Mouse (Mus musculus): ENCODE data around the gene Dgki. TPM values are rescaled to one million over a fixed set of nuclear protein-coding genes. Genes with fewer than 3 reads are reported as not detected.

The Dgki gene
- total RNA-seq, 2 experiments from 2014 or later, result 0.20 to 0.21 TPM

- no peak for ATAC-seq (replicated peaks; ENCODE audit: poor library complexity)
These were observed 423.6 kb downstream of the Dgki start for GRCm38 (mm10) chr6:36876426-36876825.

- no peak for ATAC-seq (replicated peaks; ENCODE audit: poor library complexity)
These were observed 424.1 kb downstream of the Dgki start for GRCm38 (mm10) chr6:36875926-36876325.

GRCm38 (mm10) chr6:36872876-36873275 lies 427.1 kb downstream of the Dgki start:
- no peak for ATAC-seq (replicated peaks; ENCODE audit: poor library complexity)

GRCm38 (mm10) chr6:36868217-36868616 lies 431.8 kb downstream of the Dgki start:
- ATAC-seq (replicated peaks; ENCODE audit: poor library complexity), result no peak

GRCm38 (mm10) chr6:36858258-36859041 lies 441.5 kb downstream of the Dgki start:
- ATAC-seq (replicated peaks; ENCODE audit: poor library complexity), result no peak

GRCm38 (mm10) chr6:36857627-36858257 lies 442.2 kb downstream of the Dgki start:
- ATAC-seq (replicated peaks; ENCODE audit: poor library complexity), result no peak

- ATAC-seq (replicated peaks; ENCODE audit: poor library complexity), result no peak
These were observed 449.4 kb downstream of the Dgki start for GRCm38 (mm10) chr6:36850422-36851129.

- no peak for ATAC-seq (replicated peaks; ENCODE audit: poor library complexity)
These were observed 454.7 kb downstream of the Dgki start for GRCm38 (mm10) chr6:36845288-36845687.

GRCm38 (mm10) chr6:36844258-36844657 lies 455.7 kb downstream of the Dgki start:
- no peak for ATAC-seq (replicated peaks; ENCODE audit: poor library complexity)

GRCm38 (mm10) chr6:36843031-36843488 lies 456.9 kb downstream of the Dgki start:
- ATAC-seq (replicated peaks; ENCODE audit: poor library complexity), result no peak

GRCm38 (mm10) chr6:36842101-36842922 lies 457.7 kb downstream of the Dgki start:
- ATAC-seq (replicated peaks; ENCODE audit: poor library complexity), result no peak

- ATAC-seq (replicated peaks; ENCODE audit: poor library complexity), result no peak
These were observed 458.3 kb downstream of the Dgki start for GRCm38 (mm10) chr6:36841701-36842100.

- no peak for ATAC-seq (replicated peaks; ENCODE audit: poor library complexity)
These were observed 458.8 kb downstream of the Dgki start for GRCm38 (mm10) chr6:36841174-36841573.

GRCm38 (mm10) chr6:36838747-36839146 lies 461.2 kb downstream of the Dgki start:
- ATAC-seq (replicated peaks; ENCODE audit: poor library complexity), result no peak

GRCm38 (mm10) chr6:36835351-36835750 lies 464.6 kb downstream of the Dgki start:
- ATAC-seq (replicated peaks; ENCODE audit: poor library complexity), result no peak

- no peak for ATAC-seq (replicated peaks; ENCODE audit: poor library complexity)
These were observed 465.2 kb downstream of the Dgki start for GRCm38 (mm10) chr6:36834695-36835265.

GRCm38 (mm10) chr6:36832681-36833080 lies 467.3 kb downstream of the Dgki start:
- no peak for ATAC-seq (replicated peaks; ENCODE audit: poor library complexity)

- no peak for ATAC-seq (replicated peaks; ENCODE audit: poor library complexity)
These were observed 467.8 kb downstream of the Dgki start for GRCm38 (mm10) chr6:36832207-36832606.

GRCm38 (mm10) chr6:36830371-36830925 lies 469.5 kb downstream of the Dgki start:
- no peak for ATAC-seq (replicated peaks; ENCODE audit: poor library complexity)

GRCm38 (mm10) chr6:36819784-36820050 lies 480.3 kb downstream of the Dgki start:
- ATAC-seq (replicated peaks; ENCODE audit: poor library complexity), result no peak
